Mouse (Mus musculus): ENCODE results near the gene Tepsin. TPM values are rescaled to one million over a fixed set of nuclear protein-coding genes. Genes with fewer than 3 reads are reported as not detected.
A peak's percentile ranks its signal among the peaks of the same experiment; 100 is the strongest.

Tepsin gene
- 10 to 100 TPM; 13.9 to 17.9 TPM for total RNA-seq (2021)
- long read RNA-seq, transcript Tepsin-202 (13 exons, 2,770 nt), result major isoform, 22 of 33 reads
- long read RNA-seq, partial matches to known transcripts, result 2 of 33 reads
- long read RNA-seq, other reads (novel, unspliced or antisense), result 9 of 33 reads

DNA sequence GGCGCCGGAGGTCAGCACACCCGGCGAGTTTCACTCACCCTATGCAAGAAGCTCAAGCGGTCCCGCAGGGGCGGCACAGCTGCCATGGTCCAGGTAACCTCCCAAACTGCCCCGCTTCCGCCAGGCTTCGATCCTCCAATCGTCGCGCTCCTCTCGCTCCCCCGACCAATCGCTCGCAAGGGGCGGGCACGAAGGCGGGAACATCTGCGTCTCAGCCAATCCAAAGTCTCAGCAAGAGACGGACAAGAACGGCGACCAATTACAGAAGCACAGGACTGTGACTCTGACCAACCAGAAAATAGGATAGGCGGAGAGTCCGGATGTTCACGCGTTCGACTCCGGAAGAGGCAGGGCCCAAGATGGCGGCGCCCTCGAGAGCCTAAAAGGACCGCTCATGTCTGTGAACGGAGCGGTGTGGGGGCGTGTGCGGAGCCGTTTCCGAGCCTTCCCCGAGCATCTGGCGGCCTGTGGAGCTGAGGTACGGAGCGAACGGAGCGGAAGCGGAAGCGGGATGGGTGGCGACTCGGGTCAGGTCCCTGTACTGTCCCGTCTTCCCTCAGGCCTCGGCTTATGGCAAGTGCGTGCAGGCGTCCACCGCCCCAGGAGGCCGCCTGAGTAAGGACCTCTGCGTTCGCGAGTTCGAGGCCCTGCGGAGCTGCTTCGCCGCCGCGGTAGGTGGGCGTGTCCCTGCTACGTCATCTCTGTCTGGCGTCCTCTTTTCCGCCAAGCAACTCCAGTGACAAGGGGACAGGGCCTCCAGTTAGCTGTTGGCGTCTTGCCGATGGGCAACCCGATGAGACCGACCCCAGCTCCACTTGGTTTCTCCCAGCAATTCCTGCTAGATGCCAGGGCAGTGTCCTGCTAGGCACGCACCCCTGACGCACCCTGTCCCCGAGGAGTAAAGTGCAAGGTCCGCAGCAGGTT lies at the start of gene Tepsin, which contains the start of gene Ndufaf8:
Tepsin (minus strand) TSS at position 144 of the 924 bp plus-strand sequence.
Ndufaf8 (plus strand) TSS at position 341 of the 924 bp plus-strand sequence.
- peak; percentile 100 for DNase-seq (ENCODE audit: low spot score in 2 of 2)

DNA sequence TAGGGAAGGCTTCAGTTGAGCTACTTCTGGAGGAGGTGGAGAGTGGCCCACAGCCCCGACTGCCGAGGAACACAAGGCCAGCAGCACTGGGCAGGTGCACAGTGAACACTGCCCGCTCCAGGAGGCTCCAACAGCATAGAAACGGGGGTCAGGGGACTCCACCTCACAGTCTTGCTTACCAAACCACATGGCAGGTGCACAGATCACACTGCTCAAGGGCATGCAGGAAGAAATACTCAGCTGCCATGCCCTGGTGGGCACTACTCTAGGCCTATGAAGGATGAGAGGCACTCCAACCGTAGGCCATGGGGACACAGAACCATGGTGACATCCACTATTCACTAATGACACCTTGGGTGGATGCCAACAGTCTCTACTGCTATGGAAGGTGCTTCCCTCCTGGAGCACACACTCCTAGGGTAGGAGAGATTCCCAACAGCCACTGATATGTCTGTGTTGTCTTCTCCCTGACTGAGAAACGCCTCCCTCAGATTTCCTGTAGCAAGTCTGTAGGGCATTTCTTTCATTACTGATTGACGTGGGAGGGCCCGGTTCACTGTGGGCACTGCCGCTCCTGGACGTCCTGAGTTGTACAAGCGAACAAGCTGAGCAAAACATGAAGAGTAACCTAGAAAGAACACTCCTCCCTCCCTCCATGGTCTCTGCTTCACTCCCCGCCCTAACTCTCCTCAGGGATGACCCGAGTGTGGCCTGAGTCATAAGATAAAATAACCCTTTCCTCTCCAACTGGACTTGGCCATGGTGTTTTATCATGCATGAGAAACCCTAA lies 45.4 kb upstream of the Tepsin start:
- no peak for DNase-seq (ENCODE audit: low spot score in 2 of 2)

DNA sequence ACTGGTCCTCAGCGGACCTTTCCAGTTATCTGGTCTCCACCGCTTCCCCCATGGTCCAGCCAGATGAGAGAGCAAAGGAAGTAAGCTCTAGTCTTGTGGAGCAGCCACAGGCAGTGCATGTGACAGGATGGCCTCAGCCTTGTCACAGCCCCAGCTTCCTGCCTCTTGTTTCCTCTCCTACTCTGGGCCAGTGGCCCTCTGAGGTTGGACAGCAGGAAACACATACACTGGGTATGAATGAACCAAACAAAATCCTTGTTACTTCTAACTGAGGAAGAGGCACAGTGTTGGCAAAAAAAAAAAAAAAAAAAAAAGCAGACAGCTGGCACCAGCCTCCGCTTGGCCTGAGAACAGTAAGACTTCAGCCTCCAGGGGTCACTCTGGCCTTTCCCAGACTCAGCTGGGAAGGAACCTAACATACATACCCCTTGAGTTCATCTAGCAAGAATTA lies 44.1 kb upstream of the Tepsin start:
- DNase-seq (ENCODE audit: low spot score in 2 of 2), result no peak

DNA sequence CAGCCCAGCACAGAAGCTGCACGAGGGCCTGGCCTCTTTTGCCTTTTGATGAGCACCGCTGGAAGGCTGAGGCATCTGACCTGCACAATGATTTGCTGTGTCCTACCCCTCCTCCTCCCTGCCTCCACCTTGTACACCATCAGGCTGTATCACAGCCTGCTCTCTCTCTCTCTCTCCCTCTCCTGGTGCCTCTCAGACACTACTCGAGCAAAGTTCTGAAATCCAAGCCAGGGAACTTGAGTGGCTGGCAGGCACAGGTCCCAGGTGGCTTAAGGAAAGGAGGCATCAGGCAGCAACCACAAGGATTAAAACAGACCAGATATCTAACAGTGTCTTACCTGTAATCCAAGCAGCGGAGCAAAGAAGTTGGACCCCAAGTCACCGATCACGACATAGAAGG lies 41.7 kb upstream of the Tepsin start:
- no peak for DNase-seq (ENCODE audit: low spot score in 2 of 2)

DNA sequence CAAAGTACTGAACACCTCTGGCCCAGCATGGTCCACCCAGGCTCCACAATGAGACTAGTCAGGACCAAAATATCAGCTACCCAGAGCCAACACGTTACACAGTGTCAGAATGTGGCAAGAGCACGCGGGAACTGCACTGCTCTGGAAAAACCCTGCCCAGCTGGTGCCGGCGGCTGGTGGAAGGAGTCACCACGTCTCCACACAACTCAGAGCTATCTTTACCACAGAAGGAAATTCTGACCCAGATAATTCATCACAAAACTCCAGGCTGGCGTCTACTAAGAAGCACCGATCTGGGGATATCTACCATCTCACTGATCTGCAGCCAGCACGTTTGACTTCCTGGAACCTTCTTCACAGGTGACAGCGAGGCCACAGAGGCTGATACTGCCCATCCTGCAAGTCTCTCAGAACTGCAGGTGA lies 40.8 kb upstream of the Tepsin start:
- DNase-seq (ENCODE audit: low spot score in 2 of 2), result no peak

DNA sequence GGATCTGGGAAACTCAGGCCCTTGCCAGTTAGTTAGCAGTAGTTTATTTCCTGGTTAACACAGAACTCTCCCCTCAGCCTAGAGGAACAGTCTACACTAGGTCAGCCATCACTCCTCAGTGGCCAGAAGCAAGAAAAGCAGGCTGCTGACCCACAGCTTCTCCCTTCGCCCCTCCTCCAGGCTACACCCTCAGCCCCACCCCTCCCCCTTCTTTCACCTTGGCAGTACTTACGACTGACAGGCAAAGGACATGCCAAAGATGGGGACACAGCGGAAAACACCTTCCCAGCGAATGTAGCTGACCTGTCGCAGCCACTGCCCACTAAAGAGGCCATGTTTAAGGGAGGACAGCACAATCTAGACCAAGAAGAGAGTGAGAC lies 39.1 kb upstream of the Tepsin start:
- DNase-seq (ENCODE audit: low spot score in 2 of 2), result no peak

DNA sequence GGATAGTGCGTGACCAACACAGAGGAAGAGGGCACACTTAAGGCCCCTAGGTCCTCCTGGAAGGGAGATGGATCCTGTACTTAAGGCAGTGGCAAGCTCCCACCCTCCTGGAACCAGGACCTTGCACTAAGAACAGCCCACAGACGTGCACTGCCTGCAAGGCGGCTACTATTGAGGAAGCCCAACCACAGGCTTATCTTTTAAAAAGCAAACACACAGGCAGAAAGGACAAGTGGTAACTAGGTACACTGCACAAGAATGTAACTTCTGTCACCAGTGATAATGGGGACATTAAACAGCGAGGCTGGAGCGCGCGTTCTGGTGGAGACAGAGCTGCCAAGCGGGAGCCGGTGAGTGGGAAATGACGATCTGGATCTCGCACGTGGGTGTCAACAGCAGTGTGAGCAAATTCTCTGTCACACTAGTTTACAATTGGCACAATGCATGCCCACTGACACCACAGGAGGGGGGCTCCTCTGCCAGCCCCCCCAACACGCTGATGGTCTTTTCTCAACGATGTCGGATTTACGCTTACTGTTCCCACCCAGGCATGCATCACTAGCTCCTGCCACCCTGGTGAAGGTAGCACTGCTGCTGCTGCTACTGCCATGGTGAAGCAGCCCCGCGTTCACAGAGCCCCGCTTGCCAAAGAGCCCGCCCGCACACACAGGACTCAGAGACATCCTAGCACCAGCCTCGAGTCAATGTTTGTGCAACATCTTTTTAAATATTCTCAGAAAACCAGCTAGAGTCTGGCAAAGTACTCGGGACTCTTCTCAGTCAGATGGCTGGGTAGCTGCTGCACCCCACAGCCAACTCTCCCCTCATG lies 38.5 kb upstream of the Tepsin start:
- peak; percentile 84 to 92 for DNase-seq (ENCODE audit: low spot score in 2 of 2)

DNA sequence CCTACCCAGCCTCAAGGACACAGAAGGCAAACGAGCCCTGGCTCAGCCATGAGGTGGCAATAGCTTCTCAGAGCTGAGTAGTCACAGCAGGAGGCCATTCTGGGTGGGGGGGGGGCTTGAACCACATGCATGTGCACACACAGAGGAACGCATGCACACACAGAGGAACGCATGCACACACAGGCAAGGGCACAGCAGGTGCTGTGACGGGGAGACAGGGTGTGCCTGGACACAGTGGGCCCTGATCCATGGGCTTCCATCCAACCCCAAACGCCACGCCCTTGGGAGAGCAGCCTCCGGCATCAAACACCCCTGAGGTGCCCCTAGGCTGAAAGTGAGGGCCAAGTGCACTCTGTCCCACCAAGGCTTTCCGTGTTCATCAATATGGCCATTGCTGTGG lies 37.7 kb upstream of the Tepsin start:
- no peak for DNase-seq (ENCODE audit: low spot score in 2 of 2)

DNA sequence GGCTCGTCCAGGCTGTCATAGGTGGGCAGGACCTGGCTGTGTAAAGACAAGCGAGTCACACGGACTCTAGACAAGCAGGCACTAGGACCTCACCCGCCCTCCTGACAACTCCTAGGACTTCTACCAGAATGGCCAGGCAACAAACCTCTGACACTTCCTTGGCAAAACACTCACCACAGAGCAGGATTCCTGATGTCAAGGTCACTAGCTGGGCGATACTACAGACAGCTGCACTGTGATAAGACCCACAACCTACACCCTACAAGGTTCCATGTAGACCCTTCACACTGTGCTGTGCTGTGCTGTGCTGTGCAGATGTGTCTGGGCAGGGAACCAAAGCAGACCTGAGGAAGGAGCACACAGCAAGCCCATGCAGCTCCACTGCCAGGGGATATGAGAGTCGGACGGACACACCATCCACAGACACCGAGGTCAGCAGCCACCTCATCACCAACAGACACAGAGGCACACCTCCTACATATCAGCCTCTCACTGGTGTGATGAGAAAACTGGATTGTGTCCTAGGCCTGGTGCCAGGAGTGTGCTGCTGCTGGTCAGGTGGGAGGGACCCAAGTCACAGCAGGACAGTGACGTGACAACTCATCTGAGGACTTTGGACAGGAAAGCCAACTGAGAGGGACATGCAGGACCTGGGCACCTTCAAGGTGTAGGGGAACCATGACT lies 36.5 kb upstream of the Tepsin start:
- no peak for DNase-seq (ENCODE audit: low spot score in 2 of 2)

DNA sequence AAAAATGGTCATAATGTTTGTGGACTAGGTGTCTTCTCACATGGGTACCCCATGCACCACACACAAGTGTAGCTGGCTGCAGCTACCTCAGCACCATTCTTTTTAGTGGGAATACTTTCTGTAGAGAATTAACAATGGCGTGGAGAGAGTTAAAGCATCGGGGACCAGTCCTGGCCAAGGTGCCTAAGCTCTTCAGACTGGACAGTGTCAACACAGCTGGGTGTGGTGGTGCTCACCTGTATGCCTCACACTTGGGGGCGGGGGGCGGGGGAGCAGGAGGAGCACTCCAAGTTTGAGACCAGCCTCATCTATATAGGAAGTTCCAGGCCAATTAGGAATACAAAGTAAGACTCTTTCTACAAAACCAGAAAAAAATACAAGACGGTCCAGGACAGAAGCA lies 35.6 kb upstream of the Tepsin start:
- no peak for DNase-seq (ENCODE audit: low spot score in 2 of 2)

DNA sequence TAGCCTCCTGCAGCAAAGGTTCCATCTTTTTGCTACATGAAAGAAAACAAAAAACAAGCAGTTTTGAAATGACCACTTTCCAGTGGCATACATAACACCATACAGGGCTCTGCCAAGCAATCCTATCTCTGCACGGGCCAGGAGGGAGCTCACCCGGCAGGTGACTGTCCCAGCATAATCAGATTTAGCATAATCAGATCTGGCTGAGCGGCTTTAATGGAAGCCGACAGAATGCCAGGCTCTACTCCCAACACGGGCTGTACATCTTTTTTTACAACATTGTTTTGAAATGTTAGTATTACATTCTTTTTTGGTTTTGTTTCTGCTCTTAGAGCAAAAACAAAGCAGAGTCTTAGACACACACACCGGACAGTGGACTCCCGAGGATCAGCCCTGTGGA lies 30.8 kb upstream of the Tepsin start:
- DNase-seq (ENCODE audit: low spot score in 2 of 2), result no peak

DNA sequence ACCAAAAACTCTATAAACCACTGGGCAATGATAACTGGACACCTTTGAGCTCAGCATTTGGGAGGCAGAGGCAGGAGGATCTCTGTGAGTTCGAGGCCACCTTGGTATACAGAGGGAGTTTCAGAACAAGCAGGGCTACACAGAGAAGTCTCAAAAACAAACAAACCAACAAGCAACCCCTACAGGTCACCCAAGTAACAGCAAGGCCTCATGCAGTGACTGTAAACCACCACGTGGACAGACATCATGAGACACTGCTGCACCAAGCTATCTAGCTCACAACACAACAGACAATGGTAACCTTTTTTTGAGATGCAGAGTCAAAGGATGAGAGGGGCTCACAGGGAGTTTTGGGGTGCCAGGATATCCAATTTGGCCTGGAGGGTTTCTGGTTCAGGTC lies 28.3 kb upstream of the Tepsin start:
- no peak for DNase-seq (ENCODE audit: low spot score in 2 of 2)

DNA sequence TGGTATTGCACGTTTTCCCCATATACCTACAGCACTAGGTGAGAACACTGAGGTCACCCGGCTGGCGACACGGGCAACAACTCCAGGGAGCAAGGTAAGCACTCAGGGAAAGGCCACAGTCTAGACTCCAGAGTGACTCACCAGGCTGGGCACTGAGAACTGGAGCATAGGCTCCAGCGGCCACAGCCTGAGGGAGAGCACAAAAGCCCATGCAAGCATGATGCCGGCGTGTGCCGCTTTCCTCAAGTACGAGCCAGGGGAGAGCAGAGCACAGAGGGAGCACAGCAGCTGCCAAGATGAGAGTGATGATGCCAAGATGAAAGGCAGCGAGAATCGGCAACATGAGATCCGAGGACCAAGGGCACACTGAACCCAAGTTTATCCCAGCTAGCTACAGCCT lies 23.6 kb upstream of the Tepsin start:
- no peak for DNase-seq (ENCODE audit: low spot score in 2 of 2)

DNA sequence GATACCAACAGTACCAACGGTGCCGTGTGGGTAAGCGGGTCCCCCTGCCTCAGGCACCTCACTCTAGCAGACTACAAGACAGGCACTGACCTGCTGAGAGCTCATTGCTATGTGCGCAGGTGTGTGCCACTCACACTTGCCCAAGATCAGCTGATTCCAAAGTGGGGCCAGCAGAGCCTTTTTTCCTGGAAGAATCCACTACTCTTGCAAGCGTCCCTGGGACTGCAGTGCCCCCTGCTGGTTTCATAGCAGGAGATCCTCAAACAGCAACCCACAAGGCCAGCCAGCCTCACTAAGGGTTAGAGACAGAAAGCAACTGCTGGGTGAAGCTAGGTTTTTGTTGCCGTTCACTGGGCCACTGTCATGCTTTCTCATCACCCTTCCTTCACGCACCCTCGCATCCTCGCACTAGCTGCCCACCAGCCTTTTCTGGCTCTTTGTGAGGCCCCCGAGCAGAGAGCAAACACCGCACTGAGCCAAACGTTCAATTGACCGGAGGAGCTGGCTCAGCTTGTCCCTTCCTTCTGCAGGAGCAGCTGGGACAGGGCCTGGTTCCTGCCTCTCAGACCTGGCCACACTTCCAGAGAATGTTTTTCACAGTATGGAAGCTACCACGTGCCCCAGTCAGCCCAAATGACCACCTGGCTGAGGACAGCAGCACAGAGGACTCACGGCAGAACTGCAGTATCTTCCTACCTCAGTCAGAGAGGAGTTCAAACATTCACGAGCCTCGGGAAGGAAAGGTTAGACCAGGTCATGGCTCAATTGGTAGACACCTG lies 22.3 kb upstream of the Tepsin start:
- peak; percentile 68 to 84 for DNase-seq (ENCODE audit: low spot score in 2 of 2)

DNA sequence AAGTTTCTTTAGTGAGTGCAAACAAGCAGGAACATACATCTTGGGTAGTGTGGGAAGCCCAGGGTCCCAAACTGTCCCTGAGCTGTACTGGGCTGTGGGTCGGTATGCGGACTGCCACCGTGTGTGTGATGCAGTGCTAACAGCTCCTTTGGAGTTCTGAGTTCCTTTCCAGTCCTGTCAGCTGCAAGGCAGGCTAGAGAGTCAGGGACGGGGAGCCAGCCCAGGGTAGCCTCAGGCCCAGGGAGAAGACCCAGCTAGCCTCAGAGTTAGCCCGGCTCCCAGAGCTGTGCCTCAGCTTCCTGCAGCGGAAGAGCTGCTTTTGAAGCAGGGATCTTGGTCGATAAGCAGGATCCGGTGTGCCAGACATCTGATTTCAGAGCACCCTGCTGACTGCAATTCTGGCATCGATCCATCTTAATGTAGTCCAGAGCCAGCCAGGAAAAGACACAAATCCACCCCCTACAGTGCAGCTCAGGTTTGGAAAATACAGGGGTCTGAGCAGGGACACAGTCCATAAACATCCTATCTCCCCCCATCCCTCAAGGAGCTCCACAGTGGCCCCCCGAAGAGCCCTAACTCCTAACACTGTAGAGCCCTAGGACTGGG lies 21.5 kb upstream of the Tepsin start:
- DNase-seq (ENCODE audit: low spot score in 2 of 2), result no peak

DNA sequence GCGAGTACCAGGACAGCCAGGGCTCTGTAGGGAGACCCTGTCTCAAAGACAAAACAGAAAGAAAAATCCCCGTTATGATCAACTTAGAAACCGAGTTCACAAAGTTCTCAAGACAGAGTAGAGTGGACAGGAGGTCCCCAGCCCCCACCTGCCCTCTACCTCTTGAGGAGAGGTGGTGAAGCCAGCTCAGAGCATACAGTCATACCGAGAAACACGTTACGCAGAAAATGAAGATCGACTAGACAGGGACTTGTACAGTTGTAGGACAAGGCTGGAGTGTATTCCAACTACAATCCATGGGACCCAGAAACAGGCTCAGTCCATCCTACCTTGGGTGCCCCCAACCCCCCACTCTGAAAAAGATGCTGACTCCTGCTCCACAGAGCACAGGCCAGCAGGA lies 20.6 kb upstream of the Tepsin start:
- no peak for DNase-seq (ENCODE audit: low spot score in 2 of 2)

DNA sequence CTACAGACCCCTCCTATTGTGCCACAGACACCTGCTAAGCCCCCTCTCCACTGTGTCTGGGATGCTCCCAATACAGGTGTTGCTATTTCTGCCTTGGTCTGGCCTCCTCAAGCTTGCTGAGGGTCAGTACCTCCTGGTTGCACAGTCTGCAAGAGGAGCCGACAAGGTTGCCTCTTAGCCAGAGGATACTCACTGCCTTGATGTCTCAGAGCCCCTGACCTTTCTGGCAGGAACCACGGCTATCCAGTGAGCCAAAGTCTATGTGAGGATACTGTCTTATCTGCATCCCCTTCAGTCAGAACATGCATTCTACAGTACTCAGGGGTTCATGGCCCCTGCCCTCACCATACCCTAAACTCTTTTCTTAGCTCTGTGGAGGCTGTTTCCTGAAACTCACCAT lies 19.1 kb upstream of the Tepsin start:
- no peak for DNase-seq (ENCODE audit: low spot score in 2 of 2)

DNA sequence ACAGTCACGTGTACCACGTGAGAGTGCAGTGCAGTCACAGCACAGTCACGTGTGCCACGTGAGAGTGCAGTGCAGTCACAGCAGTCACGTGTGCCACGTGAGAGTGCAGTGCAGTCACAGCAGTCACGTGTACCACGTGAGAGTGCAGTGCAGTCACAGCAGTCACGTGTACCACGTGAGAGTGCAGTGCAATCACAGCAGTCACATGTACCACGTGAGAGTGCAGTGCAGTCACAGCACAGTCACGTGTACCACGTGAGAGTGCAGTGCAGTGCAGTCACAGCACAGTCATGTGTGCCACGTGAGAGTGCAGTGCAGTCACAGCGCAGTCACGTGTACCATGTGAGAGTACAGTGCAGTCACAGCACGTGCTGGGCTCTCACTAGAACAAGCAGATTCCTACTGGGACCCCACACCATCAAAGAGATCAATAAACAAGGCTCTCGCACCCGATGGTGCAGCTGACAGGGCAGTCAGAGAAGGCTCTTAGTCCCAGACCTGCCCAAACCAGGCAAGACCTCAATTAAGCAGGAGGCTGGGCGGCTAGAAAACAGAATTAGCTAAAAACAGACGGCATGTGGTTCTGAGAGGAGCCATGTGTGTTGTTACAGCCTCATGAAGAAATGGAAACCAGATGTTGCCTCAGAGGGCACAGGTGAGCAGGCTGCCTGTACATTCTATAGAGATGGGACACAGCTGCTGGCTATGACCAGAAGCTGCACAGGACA lies 16.1 kb upstream of the Tepsin start:
- DNase-seq (ENCODE audit: low spot score in 2 of 2), result no peak

DNA sequence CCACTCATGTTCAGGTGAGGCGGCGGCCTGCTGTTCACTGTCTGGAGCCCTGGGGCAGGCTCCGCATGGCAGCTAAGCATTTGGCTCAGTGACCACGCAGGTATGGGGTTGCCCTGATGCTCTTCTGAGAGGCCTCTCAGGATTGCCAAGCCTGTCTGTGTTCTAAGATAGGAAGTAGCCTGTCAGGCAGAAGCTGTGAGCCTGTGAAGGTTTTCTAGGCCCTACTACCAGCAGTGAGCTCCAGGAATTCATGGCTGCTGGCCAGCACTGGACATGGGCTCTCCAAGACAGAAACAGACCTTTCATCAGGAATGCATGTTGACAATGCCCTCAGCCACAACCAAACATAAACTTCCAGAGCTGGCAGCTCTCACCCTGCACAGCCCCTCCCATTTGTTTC lies 13.6 kb upstream of the Tepsin start:
- DNase-seq (ENCODE audit: low spot score in 2 of 2), result no peak
